Mouse (Mus musculus): ENCODE measurements around the gene Mrps14. TPM values are rescaled to one million over a fixed set of nuclear protein-coding genes. Genes with fewer than 3 reads are reported as not detected.
A peak's percentile ranks its signal among the peaks of the same experiment; 100 is the strongest.

Gene Mrps14
- total and polyA plus RNA-seq, 2 experiments from 2014 or later = 17.7 to 111 TPM

DNA sequence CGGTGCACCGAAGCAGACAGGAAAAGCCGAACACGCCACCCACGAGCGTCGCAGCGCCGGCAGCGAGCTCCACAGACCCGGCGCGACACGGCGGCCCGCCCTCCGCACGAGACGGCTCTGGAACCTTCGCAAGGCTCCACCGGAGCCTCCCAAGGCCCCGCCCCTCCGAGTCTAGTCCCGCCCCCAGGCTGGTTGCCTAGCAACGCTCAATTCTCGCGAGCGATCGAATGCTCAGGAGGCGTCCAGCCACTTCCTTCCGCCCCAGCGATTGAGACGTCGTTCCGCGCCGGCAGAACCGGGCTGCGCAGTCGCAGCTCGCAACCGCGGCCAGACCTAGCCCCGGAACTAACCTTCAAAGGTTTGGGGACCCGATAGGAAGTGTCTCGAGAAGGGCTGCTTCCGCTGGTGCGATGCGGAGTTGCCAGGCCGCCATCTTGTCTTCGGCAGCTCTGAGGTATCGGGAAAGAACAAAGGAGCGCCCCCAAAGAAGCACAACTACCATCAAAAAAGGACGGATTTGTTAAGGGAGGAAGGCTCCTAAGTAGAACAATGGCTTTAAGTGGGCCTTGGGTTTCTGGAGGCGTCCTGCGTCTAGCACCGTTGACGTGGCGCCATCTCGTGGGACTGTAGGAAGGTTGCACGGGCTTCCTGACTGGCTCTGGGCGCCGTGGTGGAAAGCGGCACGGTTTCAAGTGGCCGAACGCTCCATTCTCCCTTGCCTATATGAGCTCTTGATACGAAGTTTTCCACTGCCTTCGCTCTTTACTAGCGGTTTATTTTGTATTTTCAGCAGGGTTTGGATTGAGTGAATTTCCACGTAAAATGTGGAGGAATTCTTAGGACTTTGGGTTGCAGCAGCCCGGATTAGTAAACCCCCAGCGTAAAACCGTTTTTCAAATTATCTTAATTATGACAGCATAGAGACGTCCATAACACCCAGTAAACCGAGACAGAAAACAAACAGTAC lies 18.0 kb downstream of the Mrps14 start, which contains the start of gene Cacybp:
Gene Cacybp (minus strand): TSS at position 173 of the 967 bp plus-strand sequence.
- Histone ChIP-seq H3K9ac (replicated peaks; ENCODE audit: low read length, poor library complexity, severe bottlenecking) (peak within 1 kb of the TSS; percentile 81), H3K27ac (ENCODE audit: low read depth, low read length) (peak within 1 kb of the TSS; percentile 94), H3K36me3 (ENCODE audit: insufficient read depth, low read length) (no peaks in the 10 kb centered on the region), H3K9me3 (ENCODE audit: low read length) (no peaks in the 10 kb centered on the region), H3K4me1 (ENCODE audit: insufficient read depth, low read length) (peaks cover 13% of the 10 kb centered on the region), H3K4me2 (ENCODE audit: low read depth, low read length, poor library complexity, severe bottlenecking) (peak within 1 kb of the TSS; percentile 63), H3K4me3 (ENCODE audit: low read depth, low read length) (peak within 1 kb of the TSS; percentile 75), H3K27me3 (ENCODE audit: insufficient read depth, low read length) (no peaks in the 10 kb centered on the region)
- peak; percentile 81 for TF ChIP-seq CTCF (IDR thresholded peaks at IDR 0.05)
- ATAC-seq (ENCODE audit: low FRiP score) (peak; percentile 98), DNase-seq (ENCODE audit: low spot score) (peak; percentile 100)
- WGBS = under 1% methylated on average over 75 of the region's 76 CpGs

DNA sequence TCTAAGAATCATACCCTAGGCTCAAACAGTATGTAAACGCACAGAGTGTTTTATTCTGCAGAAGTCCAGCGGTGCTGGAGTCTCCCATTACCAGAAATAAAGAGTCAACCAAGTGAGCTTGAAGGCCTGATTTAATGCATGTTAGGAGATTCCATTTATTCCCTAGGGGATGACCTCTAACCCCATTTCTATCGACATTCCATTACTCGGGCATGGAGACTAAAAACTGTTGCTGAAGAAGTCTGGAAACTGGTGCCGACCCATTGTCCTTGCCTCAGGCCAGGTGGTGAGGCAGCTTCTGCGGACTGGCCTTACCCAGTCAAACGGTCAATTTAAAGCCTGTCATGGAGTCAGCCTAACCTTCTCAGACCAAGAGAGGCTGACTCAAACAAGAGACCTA lies 19.2 kb downstream of the Mrps14 start:
- no peak for TF ChIP-seq CTCF (IDR thresholded peaks at IDR 0.05)
- no peak for ATAC-seq (ENCODE audit: low FRiP score)
- Histone ChIP-seq H3K9me3 (ENCODE audit: low read length) (no peaks in the 10 kb centered on the region), H3K4me3 (ENCODE audit: low read depth, low read length) (no peak overlapping the region), H3K27me3 (ENCODE audit: insufficient read depth, low read length) (no peaks in the 10 kb centered on the region), H3K4me1 (ENCODE audit: insufficient read depth, low read length) (peaks cover 13% of the 10 kb centered on the region), H3K27ac (ENCODE audit: low read depth, low read length) (peak overlapping the region; percentile 94; the same call in 1 of the 2 replicates), H3K4me2 (ENCODE audit: low read depth, low read length, poor library complexity, severe bottlenecking) (peak overlapping the region; percentile 61; the same call in 1 of the 2 replicates), H3K36me3 (ENCODE audit: insufficient read depth, low read length) (no peaks in the 10 kb centered on the region), H3K9ac (replicated peaks; ENCODE audit: low read length, poor library complexity, severe bottlenecking) (no peak overlapping the region)
- WGBS = 84% methylated on average over 7 of the region's 7 CpGs
- no peak for DNase-seq (ENCODE audit: low spot score)

DNA sequence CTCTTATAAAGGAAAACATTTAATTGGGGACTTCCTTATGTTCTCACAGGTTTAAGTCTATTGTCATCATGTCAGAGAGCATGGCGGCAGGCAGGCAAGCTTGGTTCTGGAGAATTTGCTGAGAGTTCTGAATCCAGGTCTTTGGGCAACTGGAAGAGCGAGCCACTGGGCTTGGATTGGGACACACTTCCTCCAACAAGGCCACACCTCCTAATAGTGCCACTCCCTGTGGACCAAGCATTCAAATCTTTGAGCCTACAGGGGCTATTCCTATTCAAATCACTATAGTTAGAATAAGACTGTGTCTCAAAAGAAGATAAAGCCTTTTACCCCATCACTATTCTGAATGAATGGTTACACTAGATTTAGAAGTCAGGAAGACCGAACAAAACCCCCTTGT lies 22.9 kb downstream of the Mrps14 start:
- 86% methylated on average over 3 of the region's 3 CpGs for WGBS
- no peak overlapping the region for H3K27ac ChIP-seq (ENCODE audit: low read depth, low read length)
- H3K27me3 ChIP-seq (ENCODE audit: insufficient read depth, low read length) = no peaks in the 10 kb centered on the region
- no peak overlapping the region for H3K9ac ChIP-seq (replicated peaks; ENCODE audit: low read length, poor library complexity, severe bottlenecking)
- no peak for TF ChIP-seq CTCF (IDR thresholded peaks at IDR 0.05)
- peaks cover 3% of the 10 kb centered on the region; the same call in 1 of the 2 replicates for H3K4me1 ChIP-seq (ENCODE audit: insufficient read depth, low read length)
- DNase-seq (ENCODE audit: low spot score) = no peak
- peaks cover 2% of the 10 kb centered on the region; the same call in 1 of the 2 replicates for H3K36me3 ChIP-seq (ENCODE audit: insufficient read depth, low read length)
- no peak overlapping the region for H3K4me3 ChIP-seq (ENCODE audit: low read depth, low read length)
- H3K4me2 ChIP-seq (ENCODE audit: low read depth, low read length, poor library complexity, severe bottlenecking) = no peak overlapping the region
- ATAC-seq (ENCODE audit: low FRiP score) = no peak
- H3K9me3 ChIP-seq (ENCODE audit: low read length) = no peaks in the 10 kb centered on the region

DNA sequence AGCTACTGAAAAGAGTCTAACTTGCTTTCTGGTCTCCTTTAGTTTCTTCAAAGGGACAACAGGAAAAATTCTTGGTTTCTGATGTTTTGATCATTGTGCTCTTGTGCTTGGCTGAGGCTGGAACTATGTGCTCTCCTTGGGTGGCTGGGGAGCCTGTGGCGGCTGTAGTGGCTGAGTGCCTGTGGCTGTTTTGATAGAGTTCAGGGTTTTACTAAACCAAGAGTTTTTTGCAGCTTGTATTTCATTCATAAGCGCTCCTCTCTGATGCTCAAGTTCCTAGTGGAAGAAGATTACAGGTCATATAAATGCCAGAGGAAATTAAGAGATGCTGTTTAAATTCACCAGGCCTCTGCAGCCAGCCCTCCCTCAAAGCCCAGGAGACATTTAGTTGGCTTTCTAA lies 29.1 kb downstream of the Mrps14 start:
- DNase-seq (ENCODE audit: low spot score) (no peak), ATAC-seq (ENCODE audit: low FRiP score) (no peak)
- Histone ChIP-seq H3K27me3 (ENCODE audit: insufficient read depth, low read length) (no peaks in the 10 kb centered on the region), H3K36me3 (ENCODE audit: insufficient read depth, low read length) (peaks cover 2% of the 10 kb centered on the region; the same call in 1 of the 2 replicates), H3K4me3 (ENCODE audit: low read depth, low read length) (no peak overlapping the region), H3K9me3 (ENCODE audit: low read length) (no peaks in the 10 kb centered on the region), H3K9ac (replicated peaks; ENCODE audit: low read length, poor library complexity, severe bottlenecking) (no peak overlapping the region), H3K4me2 (ENCODE audit: low read depth, low read length, poor library complexity, severe bottlenecking) (no peak overlapping the region), H3K27ac (ENCODE audit: low read depth, low read length) (no peak overlapping the region), H3K4me1 (ENCODE audit: insufficient read depth, low read length) (no peaks in the 10 kb centered on the region)
- TF ChIP-seq CTCF (IDR thresholded peaks at IDR 0.05) = no peak
- WGBS = 77% methylated on average over 2 of the region's 2 CpGs

DNA sequence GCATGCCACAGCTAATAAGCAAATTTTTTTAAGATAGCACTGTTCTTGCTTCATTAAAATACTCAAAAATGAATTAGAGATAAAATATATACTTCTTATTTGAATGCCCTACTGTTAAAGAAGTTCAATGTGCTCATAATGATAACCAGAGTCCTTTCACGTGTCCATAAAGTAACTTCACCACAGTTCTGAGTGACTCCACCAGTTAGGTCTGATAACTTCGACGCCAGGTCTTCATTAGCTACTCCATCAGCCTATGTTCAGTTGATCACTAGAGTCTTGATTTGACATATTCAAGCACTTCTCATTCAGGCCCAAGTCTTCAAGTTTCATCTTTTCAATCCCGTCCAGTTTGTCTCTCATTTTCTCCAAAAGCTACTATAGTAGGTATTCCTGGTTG lies 32.2 kb downstream of the Mrps14 start:
- no peaks in the 10 kb centered on the region for H3K27me3 ChIP-seq (ENCODE audit: insufficient read depth, low read length)
- no peak overlapping the region for H3K27ac ChIP-seq (ENCODE audit: low read depth, low read length)
- WGBS = 92% methylated on average over 4 of the region's 4 CpGs
- H3K4me2 ChIP-seq (ENCODE audit: low read depth, low read length, poor library complexity, severe bottlenecking) = no peak overlapping the region
- ATAC-seq (ENCODE audit: low FRiP score) (no peak), DNase-seq (ENCODE audit: low spot score) (no peak)
- no peaks in the 10 kb centered on the region for H3K4me1 ChIP-seq (ENCODE audit: insufficient read depth, low read length)
- H3K9me3 ChIP-seq (ENCODE audit: low read length) = no peaks in the 10 kb centered on the region
- H3K9ac ChIP-seq (replicated peaks; ENCODE audit: low read length, poor library complexity, severe bottlenecking) = no peak overlapping the region
- no peak for TF ChIP-seq CTCF (IDR thresholded peaks at IDR 0.05)
- H3K36me3 ChIP-seq (ENCODE audit: insufficient read depth, low read length) = 0 out of 2 replicates have a peak, but pooled peaks cover 2% of the 10 kb centered on the region
- H3K4me3 ChIP-seq (ENCODE audit: low read depth, low read length) = no peak overlapping the region

DNA sequence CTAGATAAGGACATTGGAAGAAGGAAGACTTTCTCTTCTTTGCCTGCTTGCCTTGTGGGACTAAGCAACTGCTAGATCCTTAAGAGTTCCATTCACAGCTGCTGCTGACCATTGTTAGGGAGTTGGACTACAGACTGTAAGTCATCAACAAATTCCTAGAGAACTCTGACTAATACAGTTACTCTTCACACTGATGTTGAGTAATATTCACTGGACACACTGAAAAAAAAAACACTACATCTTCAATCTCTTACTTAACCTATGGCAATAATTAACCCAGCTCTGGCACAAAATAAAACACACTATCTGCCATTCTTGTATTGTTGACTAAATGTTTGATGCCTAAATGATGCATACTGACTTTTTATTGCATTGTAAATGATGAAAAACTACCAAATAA lies 32.8 kb downstream of the Mrps14 start:
- no peak overlapping the region for H3K27ac ChIP-seq (ENCODE audit: low read depth, low read length)
- no peak overlapping the region for H3K4me2 ChIP-seq (ENCODE audit: low read depth, low read length, poor library complexity, severe bottlenecking)
- ATAC-seq (ENCODE audit: low FRiP score) (no peak), DNase-seq (ENCODE audit: low spot score) (no peak)
- TF ChIP-seq CTCF (IDR thresholded peaks at IDR 0.05) = no peak
- H3K36me3 ChIP-seq (ENCODE audit: insufficient read depth, low read length) = no peaks in the 10 kb centered on the region
- no peaks in the 10 kb centered on the region for H3K9me3 ChIP-seq (ENCODE audit: low read length)
- H3K9ac ChIP-seq (replicated peaks; ENCODE audit: low read length, poor library complexity, severe bottlenecking) = no peak overlapping the region
- no peaks in the 10 kb centered on the region for H3K27me3 ChIP-seq (ENCODE audit: insufficient read depth, low read length)
- no peaks in the 10 kb centered on the region for H3K4me1 ChIP-seq (ENCODE audit: insufficient read depth, low read length)
- H3K4me3 ChIP-seq (ENCODE audit: low read depth, low read length) = no peak overlapping the region
